Mouse (Mus musculus): ENCODE data around the gene Tex35. TPM values are rescaled to one million over a fixed set of nuclear protein-coding genes. Genes with fewer than 3 reads are reported as not detected.

Gene Tex35
- polyA plus RNA-seq, 1 experiment = not detected

- peaks cover 8% of the 10 kb centered on the region; the same call in 1 of the 2 replicates for H3K4me1 ChIP-seq (ENCODE audit: control insufficient read depth, insufficient read depth, low read length)
- H3K4me3 ChIP-seq (ENCODE audit: insufficient read depth, low read length) = no peak overlapping the region
- TF ChIP-seq CTCF (IDR thresholded peaks at IDR 0.05; ENCODE audit: low read depth, low read length) (no peak), POLR2A (IDR thresholded peaks at IDR 0.05; ENCODE audit: borderline replicate concordance, low read depth, low read length) (no peak)
- H3K27ac ChIP-seq (ENCODE audit: insufficient read depth, low read depth, low read length) = no peak overlapping the region
These were observed 33.5 kb downstream of the Tex35 start for GRCm38 (mm10) chr1:157074937-157075336.

GRCm38 (mm10) chr1:157074371-157074770, 34.1 kb downstream of the Tex35 start:
- no peak overlapping the region for H3K4me3 ChIP-seq (ENCODE audit: insufficient read depth, low read length)
- H3K27ac ChIP-seq (ENCODE audit: insufficient read depth, low read depth, low read length) = no peak overlapping the region
- peaks cover 8% of the 10 kb centered on the region; the same call in 1 of the 2 replicates for H3K4me1 ChIP-seq (ENCODE audit: control insufficient read depth, insufficient read depth, low read length)
- TF ChIP-seq CTCF (IDR thresholded peaks at IDR 0.05; ENCODE audit: low read depth, low read length) = no peak
- no peak for TF ChIP-seq POLR2A (IDR thresholded peaks at IDR 0.05; ENCODE audit: borderline replicate concordance, low read depth, low read length)

DNA sequence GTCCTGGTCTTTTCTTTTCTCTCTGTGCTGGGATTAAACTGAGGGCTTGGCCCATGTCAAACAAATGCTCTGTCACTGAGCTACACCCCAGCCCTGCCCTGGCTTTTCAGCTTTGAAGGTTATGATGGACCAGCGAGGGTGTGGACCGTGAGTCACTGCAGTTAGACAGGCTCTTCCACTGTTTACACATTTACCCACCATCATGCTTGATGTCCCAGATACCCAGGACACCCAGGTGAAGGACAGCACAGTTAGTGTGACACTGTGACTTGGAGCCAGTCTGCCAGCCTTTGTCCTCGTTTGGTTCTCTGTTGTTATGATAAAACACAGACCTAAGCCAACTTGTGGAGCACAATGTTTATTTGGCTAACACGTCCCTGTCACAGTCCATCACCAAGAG, 34.9 kb downstream of the Tex35 start:
- TF ChIP-seq POLR2A (IDR thresholded peaks at IDR 0.05; ENCODE audit: borderline replicate concordance, low read depth, low read length) (no peak), CTCF (IDR thresholded peaks at IDR 0.05; ENCODE audit: low read depth, low read length) (no peak)
- H3K27ac ChIP-seq (ENCODE audit: insufficient read depth, low read depth, low read length) = no peak overlapping the region
- H3K4me3 ChIP-seq (ENCODE audit: insufficient read depth, low read length) = no peak overlapping the region
- H3K4me1 ChIP-seq (ENCODE audit: control insufficient read depth, insufficient read depth, low read length) = peaks cover 8% of the 10 kb centered on the region; the same call in 1 of the 2 replicates

- TF ChIP-seq CTCF (IDR thresholded peaks at IDR 0.05; ENCODE audit: low read depth, low read length) (no peak), POLR2A (IDR thresholded peaks at IDR 0.05; ENCODE audit: borderline replicate concordance, low read depth, low read length) (no peak)
- H3K4me3 ChIP-seq (ENCODE audit: insufficient read depth, low read length) = no peak overlapping the region
These were observed 39.2 kb downstream of the Tex35 start for GRCm38 (mm10) chr1:157069181-157069828.

GRCm38 (mm10) chr1:157068316-157068715, 40.2 kb downstream of the Tex35 start:
- Histone ChIP-seq H3K4me3 (ENCODE audit: insufficient read depth, low read length) (no peak overlapping the region), H3K27ac (ENCODE audit: insufficient read depth, low read depth, low read length) (no peak overlapping the region), H3K4me1 (ENCODE audit: control insufficient read depth, insufficient read depth, low read length) (no peaks in the 10 kb centered on the region)
- TF ChIP-seq CTCF (IDR thresholded peaks at IDR 0.05; ENCODE audit: low read depth, low read length) (no peak), POLR2A (IDR thresholded peaks at IDR 0.05; ENCODE audit: borderline replicate concordance, low read depth, low read length) (no peak)

More at GRCm38 (mm10) chr1:157069181-157069828, 39.2 kb downstream of the Tex35 start:
- Histone ChIP-seq H3K4me1 (ENCODE audit: control insufficient read depth, insufficient read depth, low read length) (no peaks in the 10 kb centered on the region), H3K27ac (ENCODE audit: insufficient read depth, low read depth, low read length) (no peak overlapping the region)

- Histone ChIP-seq H3K4me3 (ENCODE audit: insufficient read depth, low read length) (no peak overlapping the region), H3K27ac (ENCODE audit: insufficient read depth, low read depth, low read length) (no peak overlapping the region), H3K4me1 (ENCODE audit: control insufficient read depth, insufficient read depth, low read length) (peaks cover 4% of the 10 kb centered on the region)
- TF ChIP-seq CTCF (IDR thresholded peaks at IDR 0.05; ENCODE audit: low read depth, low read length) = no peak
These were observed 42.4 kb downstream of the Tex35 start for GRCm38 (mm10) chr1:157065819-157066730.

DNA sequence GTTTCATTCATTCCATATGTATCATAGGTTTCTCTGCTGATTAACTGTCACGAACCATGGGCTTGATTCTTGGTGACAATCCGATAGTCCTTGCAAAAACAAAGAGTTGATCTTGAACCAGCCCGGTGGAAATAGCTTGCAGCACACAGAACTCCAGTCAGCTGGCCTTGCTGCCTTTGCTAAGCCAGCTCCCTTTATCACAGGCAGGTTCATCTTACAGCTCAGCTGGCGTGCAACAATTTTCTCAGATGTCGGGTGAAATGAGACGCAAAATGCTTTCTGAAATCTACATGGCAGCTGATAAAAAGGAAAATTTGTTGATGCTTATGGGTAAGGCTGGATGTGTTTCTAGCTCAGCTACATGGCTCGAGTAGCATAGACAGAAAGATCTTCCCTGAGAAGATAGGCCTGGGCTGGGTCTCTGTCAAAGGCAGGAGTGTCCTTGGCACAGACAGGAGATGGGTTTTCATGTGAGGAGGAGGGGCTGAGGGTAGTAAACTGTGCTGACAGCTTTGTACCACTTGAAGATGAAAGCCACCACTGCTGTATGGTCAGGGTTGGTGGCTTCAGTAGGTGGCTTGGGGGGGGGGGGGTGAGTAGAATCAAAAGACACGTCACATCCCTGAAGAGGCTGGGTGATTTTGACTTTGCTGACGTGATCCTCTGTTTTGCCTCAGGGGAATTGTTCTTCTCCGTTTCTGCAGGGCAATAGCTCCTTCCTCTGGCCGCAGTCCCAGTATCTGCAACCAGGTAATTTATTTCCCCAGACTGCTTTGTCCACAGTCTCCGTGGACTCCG, 45.0 kb downstream of the Tex35 start:
- H3K4me1 ChIP-seq (ENCODE audit: control insufficient read depth, insufficient read depth, low read length) = peaks cover 10% of the 10 kb centered on the region
- TF ChIP-seq CTCF (IDR thresholded peaks at IDR 0.05; ENCODE audit: low read depth, low read length) = no peak
- TF ChIP-seq POLR2A (IDR thresholded peaks at IDR 0.05; ENCODE audit: borderline replicate concordance, low read depth, low read length) = no peak
- no peak overlapping the region for H3K27ac ChIP-seq (ENCODE audit: insufficient read depth, low read depth, low read length)
- H3K4me3 ChIP-seq (ENCODE audit: insufficient read depth, low read length) = no peak overlapping the region

GRCm38 (mm10) chr1:157062445-157062825, 46.0 kb downstream of the Tex35 start:
- Histone ChIP-seq H3K4me3 (ENCODE audit: insufficient read depth, low read length) (no peak overlapping the region), H3K4me1 (ENCODE audit: control insufficient read depth, insufficient read depth, low read length) (peaks cover 10% of the 10 kb centered on the region), H3K27ac (ENCODE audit: insufficient read depth, low read depth, low read length) (no peak overlapping the region)
- no peak for TF ChIP-seq POLR2A (IDR thresholded peaks at IDR 0.05; ENCODE audit: borderline replicate concordance, low read depth, low read length)
- no peak for TF ChIP-seq CTCF (IDR thresholded peaks at IDR 0.05; ENCODE audit: low read depth, low read length)

- TF ChIP-seq POLR2A (IDR thresholded peaks at IDR 0.05; ENCODE audit: borderline replicate concordance, low read depth, low read length) = no peak
- no peak for TF ChIP-seq CTCF (IDR thresholded peaks at IDR 0.05; ENCODE audit: low read depth, low read length)
- peaks cover 10% of the 10 kb centered on the region for H3K4me1 ChIP-seq (ENCODE audit: control insufficient read depth, insufficient read depth, low read length)
- no peak overlapping the region for H3K27ac ChIP-seq (ENCODE audit: insufficient read depth, low read depth, low read length)
- no peak overlapping the region for H3K4me3 ChIP-seq (ENCODE audit: insufficient read depth, low read length)
These were observed 46.6 kb downstream of the Tex35 start for GRCm38 (mm10) chr1:157061800-157062444.

Measured in bone marrow macrophage, adult 2 months (primary cell).